ENCODE assay signal across 19 mouse cellular contexts in the genomic region with DNA sequence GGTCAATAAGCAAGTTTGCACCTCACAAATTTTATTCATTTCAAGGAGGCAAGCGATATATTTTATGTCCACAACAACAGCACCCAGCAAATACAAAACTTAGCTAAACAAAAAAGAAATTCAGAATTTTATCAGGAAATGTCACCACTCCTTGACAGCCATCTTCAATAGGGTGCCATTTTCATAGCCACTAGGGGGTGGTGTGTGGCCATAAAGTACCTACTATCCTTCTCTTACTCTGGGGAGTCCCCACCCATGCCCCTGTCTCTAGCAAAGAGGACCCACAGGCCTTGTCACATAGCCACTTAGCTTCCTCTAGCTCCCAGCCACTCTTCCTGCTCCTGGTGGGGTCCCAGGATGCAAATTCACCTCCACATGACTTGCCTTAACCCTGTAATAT. TPM values are rescaled to one million over a fixed set of nuclear protein-coding genes. Genes with fewer than 3 reads are reported as not detected.
A peak's percentile ranks its signal among the peaks of the same experiment; 100 is the strongest.
DNase-seq lines count a peak whose midpoint lies in the region; ATAC-seq and TF ChIP-seq lines count a peak whose summit lies in the region.
"Had no signal": no experiment of that assay in that cellular context is flagged by ENCODE, and none has a peak within 500 bp of the region (broad histone marks: within the 10 kb centered on the region; RNA-seq: fewer than 3 reads in every experiment).

No protein-coding gene starts in this region.

- TF ChIP-seq CTCF in left cerebral cortex, adult 2 months (IDR thresholded peaks at IDR 0.05) = peak; percentile 28
- TF ChIP-seq CTCF in E14TG2a.4 (conservative IDR thresholded peaks at IDR 0.05; ENCODE audit: low read length) = peak; percentile 48
- peak; percentile 31; the same call in 1 of the 2 replicates for TF ChIP-seq CTCF in cortical plate, adult 2 months (IDR thresholded peaks at IDR 0.05; ENCODE audit: extremely low read depth, insufficient read depth, low read length)

- no peak overlapping the region for H3K4me3 ChIP-seq in left cerebral cortex, adult 2 months
- no peak overlapping the region for H3K4me3 ChIP-seq in E14TG2a.4 (replicated peaks; ENCODE audit: low read length)
- no peak overlapping the region for H3K4me3 ChIP-seq in cortical plate, adult 2 months (ENCODE audit: insufficient read depth, low read length)
- H3K4me3 ChIP-seq: embryonic facial prominence, embryonic 10.5 days; erythroblast, embryonic 14.5 days; heart, embryonic 13.5 days had no signal

- peaks cover 23% of the 10 kb centered on the region for H3K4me1 ChIP-seq in E14TG2a.4 (replicated peaks; ENCODE audit: low read depth, low read length)
- no peaks in the 10 kb centered on the region for H3K4me1 ChIP-seq in cortical plate, adult 2 months (ENCODE audit: control insufficient read depth, insufficient read depth, low read length)
- H3K4me1 ChIP-seq: embryonic facial prominence, embryonic 10.5 days had no signal

- no peak for TF ChIP-seq POLR2A in cortical plate, adult 2 months (IDR thresholded peaks at IDR 0.05; ENCODE audit: extremely low read depth, insufficient read depth, low read length)

- no peak for DNase-seq in left cerebral cortex, adult 2 months (ENCODE audit: extremely low spot score in 1 of 2, low spot score in 2 of 2)
- DNase-seq in left cerebral cortex, postnatal 10 days (ENCODE audit: extremely low spot score in 1 of 2, low spot score in 2 of 2) = no peak
- DNase-seq in 416B (ENCODE audit: low read depth) = peak; percentile 25
- DNase-seq in cerebellum, postnatal 10 days = no peak
- DNase-seq: adrenal gland, postnatal 25 days; cerebellum, adult 9-11 months; forebrain, postnatal 0 days; gastrocnemius, postnatal 36 days; kidney, postnatal 25 days; right cerebral cortex, postnatal 4 days; thymus, postnatal 14 days had no signal

- H3K36me3 ChIP-seq in E14TG2a.4 (ENCODE audit: insufficient read depth, low read length) = no peaks in the 10 kb centered on the region
- H3K36me3 ChIP-seq: embryonic facial prominence, embryonic 10.5 days; G1E; heart, embryonic 13.5 days had no signal

- no peak overlapping the region for H3K27ac ChIP-seq in left cerebral cortex, adult 2 months
- no peak overlapping the region for H3K27ac ChIP-seq in cortical plate, adult 2 months (ENCODE audit: insufficient read depth, low read length)
- H3K27ac ChIP-seq: embryonic facial prominence, embryonic 10.5 days; heart, embryonic 13.5 days had no signal

- no peaks in the 10 kb centered on the region for H3K9me3 ChIP-seq in E14TG2a.4 (ENCODE audit: low read length)
- H3K9me3 ChIP-seq: embryonic facial prominence, embryonic 10.5 days; G1E; heart, embryonic 13.5 days had no signal

- ATAC-seq in CD4-positive, CD25-positive, alpha-beta regulatory T cell, adult 4 months = no peak
- ATAC-seq: intestine, embryonic 16.5 days had no signal

- no peaks in the 10 kb centered on the region for H3K27me3 ChIP-seq in E14TG2a.4 (ENCODE audit: insufficient read depth, low read length)
- H3K27me3 ChIP-seq: heart, embryonic 13.5 days had no signal

- intact Hi-C loops in left cerebral cortex, adult 2 months (cut with DNase I) = no loop called here
- intact Hi-C loops in left cerebral cortex, postnatal 10 days (cut with DNase I) = no loop called here

RNA-seq across cellular contexts. Expression of gene Esyt3, which starts 19.2 kb away (rescaled TPM):
- 1 to 10 TPM; 1.7 to 2.1 TPM for total RNA-seq in left cerebral cortex, adult 2 months (2021)
- 1 to 10 TPM; 1.6 TPM for total RNA-seq in left cerebral cortex, postnatal 10 days (2021)
- polyA plus RNA-seq in cortical plate, adult 2 months (2012; rRNA removed) = 0.26 and 0.46 TPM in 2 replicates
- not detected for polyA plus RNA-seq in CD4-positive, CD25-positive, alpha-beta regulatory T cell, adult 4 months (2017; shearing (Covaris generic))
- total RNA-seq: gastrocnemius, postnatal 36 days had no signal
- polyA plus RNA-seq: erythroblast, embryonic 14.5 days; G1E had no signal
